Mouse (Mus musculus) liver, embryonic 14.5 days (tissue): ENCODE results near the gene Slc26a8. TPM values are rescaled to one million over a fixed set of nuclear protein-coding genes. Genes with fewer than 3 reads are reported as not detected.

Experiments used
- ATAC-seq: fragments of 200-750 bp; cut with Nextera tagmentation; 2 replicates; pipeline ENCODE4 v1.8.0; 2017; ENCODE audit warnings: moderate number of reproducible peaks, mild to moderate bottlenecking, moderate library complexity; ENCODE audit not compliant: insufficient read depth
- DNase-seq, 3 experiments: peaks; one replicate each; pipeline ENCODE4 v3.0.0-alpha.2; 2012 to 2013; ENCODE audit warnings: low read depth in 3 of 3, low spot score in 3 of 3
- H3K27ac ChIP-seq: fragments of 300-500 bp; sonication (generic); 2 replicates; pipeline ENCODE4 v1.5.1; 2014; ENCODE audit warnings: moderate library complexity, mild to moderate bottlenecking, control low read depth, inconsistent platforms
- H3K27me3 ChIP-seq: fragments of 300-500 bp; sonication (generic); 2 replicates; pipeline ENCODE4 v1.6.1; 2014; ENCODE audit warnings: mild to moderate bottlenecking, low read length, moderate library complexity; ENCODE audit not compliant: control insufficient read depth, insufficient read depth
- H3K36me3 ChIP-seq: fragments of 300-500 bp; sonication (generic); replicated peaks from 2 replicates; pipeline ENCODE4 v1.6.1; 2014; ENCODE audit warnings: low read depth; ENCODE audit not compliant: control insufficient read depth, insufficient read depth
- H3K4me1 ChIP-seq, 2 experiments: fragments of 200-500 bp in 1 of 2; fragments of 300-500 bp in 1 of 2; sonication (generic) in 1 of 2; replicated peaks; 2 replicates each; pipeline ENCODE4 v1.6.1; 2012 to 2014; ENCODE audit warnings: antibody characterized with exemption in 1 of 2, inconsistent platforms in 1 of 2, low read length in 1 of 2; ENCODE audit not compliant: control insufficient read depth in 2 of 2, insufficient read depth in 2 of 2
- H3K4me2 ChIP-seq: fragments of 300-500 bp; sonication (generic); 2 replicates; pipeline ENCODE4 v1.6.1; 2014; ENCODE audit warnings: low read depth, mild to moderate bottlenecking, control low read depth, moderate library complexity
- H3K4me3 ChIP-seq, 2 experiments: fragments of 200-500 bp in 1 of 2; fragments of 300-500 bp in 1 of 2; sonication (generic) in 1 of 2; 2 replicates each; pipeline ENCODE4 v1.5.1; 2012 to 2014; ENCODE audit warnings: low read depth in 2 of 2, low read length in 2 of 2, mild to moderate bottlenecking in 2 of 2, control low read depth in 1 of 2, inconsistent platforms in 1 of 2, moderate library complexity in 1 of 2; ENCODE audit not compliant: insufficient read depth in 1 of 2
- H3K9ac ChIP-seq: fragments of 300-500 bp; sonication (generic); replicated peaks from 2 replicates; pipeline ENCODE4 v1.6.1; 2014; ENCODE audit warnings: mild to moderate bottlenecking, control low read depth, moderate library complexity
- H3K9me3 ChIP-seq: fragments of 300-500 bp; sonication (generic); 2 replicates; pipeline ENCODE4 v1.6.1; 2016; ENCODE audit warnings: low read length, mixed read lengths; ENCODE audit not compliant: control insufficient read depth
- CTCF ChIP-seq: IDR thresholded peaks from 2 replicates; pipeline ENCODE4 v1.5.1; 2016; ENCODE audit warnings: antibody characterized with exemption, low read depth, control low read depth
- EP300 ChIP-seq: IDR thresholded peaks from 2 replicates; pipeline ENCODE4 v1.6.1; 2016; ENCODE audit warnings: antibody characterized with exemption, low read depth
- WGBS: fragments of 180-500 bp; shearing (Covaris S2); extraction: QIAGEN DNeasy Blood & Tissue Kit; methylation state at CpG from one replicate; pipeline ENCODE4 v1.1.7; 2014; ENCODE audit not compliant: insufficient replicate concordance; 5-methylcytosine and 5-hydroxymethylcytosine counted together
- polyA plus RNA-seq, 2 experiments: library from polyadenylated mRNA; depleted of rRNA in 1 of 2; stranded (reverse) in 1 of 2; unstranded in 1 of 2; fragments of >200 nt; fragmentation: Nextera tagmentation in 1 of 2; extraction: Ambion mirVana in 1 of 2; gene quantifications; 2 replicates each; pipeline versions ENCODE4 v1.2.1 to v1.2.3; 2012 to 2014

Slc26a8 gene
- polyA plus RNA-seq, 2 experiments = 0.11 to 0.35 TPM

DNA sequence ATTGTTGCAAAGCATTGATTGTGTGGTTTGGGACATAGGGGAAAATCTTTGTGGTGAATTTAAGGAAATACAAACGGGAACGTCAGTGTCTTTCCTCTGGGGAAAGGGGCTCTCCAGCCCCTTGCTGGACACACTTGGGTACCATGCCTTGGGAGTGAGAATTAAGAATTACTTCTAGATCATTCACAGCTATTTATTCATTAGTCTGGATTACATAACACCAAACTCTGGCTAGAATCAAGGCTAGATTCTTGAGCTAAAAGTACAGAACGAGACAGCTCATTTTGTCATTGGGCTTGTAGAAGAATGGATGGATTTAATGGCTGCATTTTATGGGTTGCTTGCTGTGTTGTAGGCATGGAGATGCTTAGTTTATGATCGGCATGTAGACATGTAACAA, 4.8 kb upstream of the Slc26a8 start:
- ATAC-seq (no peak), DNase-seq (no peak)
- Histone ChIP-seq H3K4me3 (no peak overlapping the region), H3K27me3 (no peaks in the 10 kb centered on the region), H3K4me1 (peaks cover 47 to 53% of the 10 kb centered on the region in 2 experiments), H3K27ac (no peak overlapping the region), H3K9me3 (no peaks in the 10 kb centered on the region), H3K4me2 (peak overlapping the region; percentile 15; the same call in 1 of the 2 replicates), H3K36me3 (0 out of 2 replicates have a peak, but pooled peaks cover 6% of the 10 kb centered on the region), H3K9ac (no peak overlapping the region; the same call in 1 of the 2 replicates)
- 55% methylated on average over 4 of the region's 4 CpGs for WGBS
- TF ChIP-seq CTCF (no peak), EP300 (no peak)

DNA sequence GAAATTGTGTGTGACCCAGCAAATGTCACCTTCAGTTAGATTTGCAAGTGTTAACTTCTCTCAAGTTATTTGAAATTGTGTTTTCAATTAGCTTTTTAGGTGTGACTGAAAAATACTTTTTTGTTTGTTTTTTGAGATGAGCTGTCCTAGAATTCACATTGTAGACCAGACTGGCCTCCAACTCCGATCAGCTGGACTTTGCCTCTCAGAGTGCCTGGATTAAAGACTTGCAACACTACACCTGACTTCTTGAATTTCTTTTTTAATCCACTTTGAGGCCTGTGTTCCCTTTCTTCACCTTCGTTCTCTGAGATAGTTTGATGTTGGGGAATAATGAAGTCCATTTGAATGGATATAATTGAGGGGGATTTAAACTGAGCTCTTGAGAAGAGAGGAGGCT, 4.0 kb upstream of the Slc26a8 start:
- WGBS = 71% methylated on average over 2 of the region's 2 CpGs
- no peak overlapping the region for H3K27ac ChIP-seq
- peak overlapping the region; percentile 76 for H3K4me2 ChIP-seq
- DNase-seq (no peak), ATAC-seq (no peak)
- no peaks in the 10 kb centered on the region for H3K9me3 ChIP-seq
- no peaks in the 10 kb centered on the region for H3K27me3 ChIP-seq
- H3K36me3 ChIP-seq = 0 out of 2 replicates have a peak, but pooled peaks cover 6% of the 10 kb centered on the region
- peaks cover 43 to 47% of the 10 kb centered on the region in 2 experiments for H3K4me1 ChIP-seq
- H3K9ac ChIP-seq = no peak overlapping the region
- TF ChIP-seq EP300 (no peak), CTCF (no peak)
- H3K4me3 ChIP-seq = no peak overlapping the region

DNA sequence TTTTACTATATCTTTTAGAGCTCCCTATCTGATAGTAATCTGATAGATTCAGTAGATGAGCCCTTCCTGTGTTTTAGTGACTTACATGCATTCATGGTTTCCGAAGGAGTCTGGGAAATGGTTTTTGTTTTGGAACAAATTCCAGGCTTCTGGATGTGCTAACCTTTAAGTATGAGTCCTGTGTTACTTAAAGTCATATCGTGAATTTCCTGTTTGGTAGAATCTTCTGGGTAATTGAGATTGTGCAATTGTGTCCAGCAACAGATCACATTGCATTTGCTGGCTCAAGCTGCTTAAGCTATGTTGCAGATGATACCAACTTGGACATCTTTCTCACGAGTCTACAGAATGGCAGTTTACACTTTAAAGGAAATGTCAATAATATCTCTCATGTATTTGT, 3.1 kb upstream of the Slc26a8 start:
- Histone ChIP-seq H3K9me3 (no peaks in the 10 kb centered on the region), H3K4me3 (peak overlapping the region in 1 of 2 experiments; percentile 100; a peak in 3 of 4 replicates), H3K27ac (no peak overlapping the region), H3K36me3 (0 out of 2 replicates have a peak, but pooled peaks cover 6% of the 10 kb centered on the region), H3K4me2 (peak overlapping the region; percentile 76), H3K9ac (peak overlapping the region; percentile 98), H3K4me1 (peaks cover 39 to 40% of the 10 kb centered on the region in 2 experiments), H3K27me3 (no peaks in the 10 kb centered on the region)
- DNase-seq (no peak), ATAC-seq (no peak)
- 5% methylated on average over 3 of the region's 3 CpGs for WGBS
- TF ChIP-seq CTCF = no peak
- no peak for TF ChIP-seq EP300

DNA sequence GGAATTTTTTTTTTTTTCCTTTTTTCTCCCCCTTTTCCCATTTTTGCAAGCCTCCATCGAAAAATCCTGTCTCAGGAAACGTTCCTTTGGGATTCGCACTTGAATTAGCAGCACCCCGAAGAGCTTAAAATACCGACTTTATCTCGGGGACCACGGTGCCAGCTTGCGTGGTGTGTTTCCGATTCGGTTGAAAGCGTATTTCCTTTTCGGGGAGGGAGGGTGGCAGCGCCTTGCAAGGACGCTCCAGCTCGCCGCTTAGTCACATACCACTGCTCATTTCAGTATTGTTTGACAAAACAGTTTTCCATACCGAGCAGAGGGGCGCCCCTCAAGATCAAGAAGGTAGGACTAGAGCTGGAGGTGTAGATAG, 2.3 kb upstream of the Slc26a8 start:
- WGBS = under 1% methylated on average over 18 of the region's 18 CpGs
- no peak for ATAC-seq
- 0 out of 2 replicates have a peak, but pooled peaks cover 6% of the 10 kb centered on the region for H3K36me3 ChIP-seq
- H3K4me3 ChIP-seq = peak overlapping the region; percentile 85 to 100
- no peaks in the 10 kb centered on the region for H3K27me3 ChIP-seq
- peak overlapping the region; percentile 90 for H3K27ac ChIP-seq
- H3K4me2 ChIP-seq = peak overlapping the region; percentile 76
- H3K4me1 ChIP-seq = peaks cover 34 to 38% of the 10 kb centered on the region in 2 experiments
- TF ChIP-seq EP300 = peak; percentile 9; the same call in 1 of the 2 replicates
- TF ChIP-seq CTCF = no peak
- peak; percentile 56 to 65 (median 62) for DNase-seq
- H3K9me3 ChIP-seq = no peaks in the 10 kb centered on the region
- H3K9ac ChIP-seq = peak overlapping the region; percentile 98

DNA sequence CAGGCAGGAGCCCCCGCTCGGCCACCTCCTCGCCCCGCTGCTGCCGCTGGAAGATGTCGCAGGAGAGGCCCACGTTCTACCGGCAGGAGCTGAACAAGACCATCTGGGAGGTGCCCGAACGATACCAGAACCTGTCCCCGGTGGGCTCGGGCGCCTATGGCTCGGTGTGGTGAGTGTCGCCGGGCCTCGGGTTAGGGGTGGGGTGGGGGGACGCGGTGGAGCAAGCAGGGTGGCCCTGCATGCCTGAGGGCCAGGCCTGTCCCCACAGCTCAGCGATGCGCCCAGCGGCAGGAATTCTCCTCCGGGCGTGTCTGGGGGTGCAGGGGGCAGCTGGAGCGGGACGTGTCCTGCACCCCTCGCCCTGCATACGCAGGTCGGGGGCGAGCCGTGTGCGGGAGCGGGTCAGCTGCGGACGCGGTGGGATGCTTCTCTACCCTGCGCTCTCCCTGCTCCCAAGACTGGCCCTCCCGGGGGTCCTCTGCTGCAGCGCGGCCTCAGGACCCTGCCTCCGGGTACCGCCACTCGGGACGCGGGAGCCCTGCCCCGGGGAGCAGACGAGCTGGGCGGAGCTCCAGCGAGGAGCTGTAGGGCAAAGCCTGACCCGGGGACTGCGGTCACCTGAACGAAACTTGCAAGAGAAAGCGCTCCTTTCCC, 1.8 kb upstream of the Slc26a8 start:
- Histone ChIP-seq H3K27me3 (no peaks in the 10 kb centered on the region), H3K4me3 (peak overlapping the region; percentile 85 to 100), H3K27ac (peak overlapping the region; percentile 90), H3K4me1 (peaks cover 31 to 32% of the 10 kb centered on the region in 2 experiments), H3K9ac (peak overlapping the region; percentile 98), H3K4me2 (peak overlapping the region; percentile 76), H3K9me3 (no peaks in the 10 kb centered on the region), H3K36me3 (0 out of 2 replicates have a peak, but pooled peaks cover 6% of the 10 kb centered on the region)
- no peak for TF ChIP-seq EP300
- no peak for TF ChIP-seq CTCF
- ATAC-seq (peak; percentile 36), DNase-seq (no peak)
- WGBS = under 1% methylated on average over 53 of the region's 53 CpGs
